Mouse (Mus musculus) bone marrow, adult 2 months (tissue): Measurements from ENCODE around the gene U2surp.

ENCODE experiments used
- CTCF ChIP-seq: fragments of 200-500 bp; IDR thresholded peaks from 2 replicates; pipeline ENCODE4 v1.5.1; 2011; ENCODE audit warnings: low read length, control low read depth; ENCODE audit not compliant: control insufficient read depth, insufficient read depth
- POLR2A ChIP-seq: fragments of 200-500 bp; IDR thresholded peaks from 2 replicates; pipeline ENCODE4 v1.6.1; 2011; ENCODE audit warnings: low read depth, mild to moderate bottlenecking, control low read depth, low read length, borderline replicate concordance; ENCODE audit not compliant: control insufficient read depth

GRCm38 (mm10) chr9:95527676-95528075 lies 15.9 kb upstream of the U2surp start:
- TF ChIP-seq POLR2A (no peak), CTCF (no peak)
